Mouse (Mus musculus) heart, embryonic 11.5 days (tissue): ENCODE measurements at regions not wholly inside any gene's neighbourhood (a gene's known extent, or its start where the extent isn't known, plus 50 kb on each side); places are given as distances from the start of the nearest gene placed in this dataset.

Experiments
- ATAC-seq: fragments of 200-750 bp; cut with Nextera tagmentation; replicated peaks from 2 replicates; pipeline ENCODE4 v1.8.0; 2017; ENCODE audit warnings: moderate library complexity; ENCODE audit not compliant: insufficient number of reproducible peaks, low FRiP score, low TSS enrichment
- H3K27ac ChIP-seq: fragments of 300-500 bp; sonication (generic); 2 replicates; pipeline ENCODE4 v1.5.1; 2014; ENCODE audit warnings: mild to moderate bottlenecking, low read depth, low read length
- H3K27me3 ChIP-seq: fragments of 300-500 bp; sonication (generic); 2 replicates; pipeline ENCODE4 v1.6.1; 2014; ENCODE audit warnings: mild to moderate bottlenecking, low read length, mixed read lengths; ENCODE audit not compliant: control insufficient read depth, insufficient read depth
- H3K36me3 ChIP-seq: fragments of 300-500 bp; sonication (generic); 2 replicates; pipeline ENCODE4 v1.6.1; 2014; ENCODE audit warnings: mild to moderate bottlenecking, low read length, moderate library complexity, mixed read lengths; ENCODE audit not compliant: control insufficient read depth, insufficient read depth
- H3K4me1 ChIP-seq: fragments of 300-500 bp; sonication (generic); 2 replicates; pipeline ENCODE4 v1.6.1; 2014; ENCODE audit warnings: low read length; ENCODE audit not compliant: control insufficient read depth, insufficient read depth
- H3K4me2 ChIP-seq: fragments of 300-500 bp; sonication (generic); 2 replicates; pipeline ENCODE4 v1.6.1; 2014; ENCODE audit warnings: mild to moderate bottlenecking, moderate library complexity
- H3K4me3 ChIP-seq: fragments of 300-500 bp; sonication (generic); 2 replicates; pipeline ENCODE4 v1.5.1; 2014; ENCODE audit warnings: low read depth, low read length
- H3K9ac ChIP-seq: fragments of 300-500 bp; sonication (generic); 2 replicates; pipeline ENCODE4 v1.6.1; 2014; ENCODE audit warnings: mild to moderate bottlenecking, low read depth, low read length, moderate library complexity
- H3K9me3 ChIP-seq: fragments of 300-500 bp; sonication (generic); replicated peaks from 2 replicates; pipeline ENCODE4 v1.6.1; 2016; ENCODE audit warnings: low read length; ENCODE audit not compliant: control insufficient read depth
- WGBS: fragments of 180-500 bp; shearing (Covaris S2); extraction: QIAGEN DNeasy Blood & Tissue Kit; methylation state at CpG from one replicate; pipeline ENCODE4 v1.1.7; 2014; ENCODE audit not compliant: insufficient replicate concordance; 5-methylcytosine and 5-hydroxymethylcytosine counted together

- Histone ChIP-seq H3K9ac (no peak overlapping the region), H3K4me3 (no peak overlapping the region), H3K9me3 (no peaks in the 10 kb centered on the region), H3K36me3 (no peaks in the 10 kb centered on the region), H3K27me3 (no peaks in the 10 kb centered on the region), H3K4me2 (no peak overlapping the region), H3K27ac (no peak overlapping the region), H3K4me1 (no peaks in the 10 kb centered on the region)
- WGBS, result 70% methylated on average over 2 of the region's 2 CpGs
- ATAC-seq, result no peak
Observed at GRCm38 (mm10) chr2:108744797-108745196, 535.7 kb upstream of the Kif18a start.

GRCm38 (mm10) chr2:108753494-108754225 lies 526.9 kb upstream of the Kif18a start:
- Histone ChIP-seq H3K27ac (no peak overlapping the region), H3K27me3 (no peaks in the 10 kb centered on the region), H3K9me3 (no peaks in the 10 kb centered on the region), H3K4me2 (no peak overlapping the region), H3K9ac (no peak overlapping the region), H3K36me3 (no peaks in the 10 kb centered on the region), H3K4me1 (no peaks in the 10 kb centered on the region), H3K4me3 (no peak overlapping the region)
- ATAC-seq, result no peak
- 59% methylated on average over 3 of the region's 3 CpGs for WGBS

- Histone ChIP-seq H3K4me1 (no peaks in the 10 kb centered on the region), H3K9ac (no peak overlapping the region), H3K4me3 (no peak overlapping the region), H3K36me3 (no peaks in the 10 kb centered on the region), H3K4me2 (no peak overlapping the region), H3K27me3 (no peaks in the 10 kb centered on the region), H3K9me3 (no peaks in the 10 kb centered on the region), H3K27ac (no peak overlapping the region)
- WGBS, result 71% methylated on average over 1 of the region's 1 CpGs
- ATAC-seq, result no peak
Observed at GRCm38 (mm10) chr2:108755821-108756220, 524.7 kb upstream of the Kif18a start.

- Histone ChIP-seq H3K9ac (no peak overlapping the region), H3K36me3 (no peaks in the 10 kb centered on the region), H3K27me3 (no peaks in the 10 kb centered on the region), H3K4me1 (no peaks in the 10 kb centered on the region), H3K4me2 (no peak overlapping the region), H3K4me3 (no peak overlapping the region), H3K27ac (no peak overlapping the region), H3K9me3 (no peaks in the 10 kb centered on the region)
- 90% methylated on average over 1 of the region's 1 CpGs for WGBS
- no peak for ATAC-seq
Observed at GRCm38 (mm10) chr2:108756251-108756650, 524.3 kb upstream of the Kif18a start.

DNA sequence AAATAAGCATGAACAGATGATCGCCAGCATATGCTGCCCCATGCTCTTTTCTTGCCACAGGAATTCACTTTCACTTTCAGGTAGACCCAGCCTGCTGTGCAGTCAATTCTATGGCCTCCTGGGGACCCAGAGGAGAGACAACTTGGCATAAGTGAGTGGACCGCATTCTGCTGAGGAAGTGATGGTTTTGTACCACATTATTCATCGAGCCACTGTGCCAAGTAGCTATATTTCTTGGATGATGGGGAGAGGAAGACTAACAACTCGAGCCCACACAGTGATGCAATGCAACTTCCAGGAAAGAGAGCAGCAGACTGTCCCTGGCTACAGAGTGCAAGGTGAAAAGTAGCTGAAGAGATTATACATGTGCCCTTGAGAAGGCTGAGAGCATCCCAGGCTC lies 515.8 kb upstream of the Kif18a start:
- no peaks in the 10 kb centered on the region for H3K9me3 ChIP-seq
- ATAC-seq, result no peak
- H3K4me3 ChIP-seq, result no peak overlapping the region
- no peaks in the 10 kb centered on the region for H3K4me1 ChIP-seq
- 68% methylated on average over 4 of the region's 4 CpGs for WGBS
- no peak overlapping the region for H3K27ac ChIP-seq
- no peak overlapping the region for H3K4me2 ChIP-seq
- no peaks in the 10 kb centered on the region for H3K36me3 ChIP-seq
- H3K9ac ChIP-seq, result no peak overlapping the region
- H3K27me3 ChIP-seq, result no peaks in the 10 kb centered on the region

GRCm38 (mm10) chr2:108766461-108766860 lies 514.1 kb upstream of the Kif18a start:
- Histone ChIP-seq H3K27ac (no peak overlapping the region), H3K27me3 (no peaks in the 10 kb centered on the region), H3K9me3 (no peaks in the 10 kb centered on the region), H3K36me3 (no peaks in the 10 kb centered on the region), H3K4me1 (no peaks in the 10 kb centered on the region), H3K4me3 (no peak overlapping the region), H3K4me2 (no peak overlapping the region), H3K9ac (no peak overlapping the region)
- WGBS, result 85% methylated on average over 2 of the region's 2 CpGs
- ATAC-seq, result no peak

DNA sequence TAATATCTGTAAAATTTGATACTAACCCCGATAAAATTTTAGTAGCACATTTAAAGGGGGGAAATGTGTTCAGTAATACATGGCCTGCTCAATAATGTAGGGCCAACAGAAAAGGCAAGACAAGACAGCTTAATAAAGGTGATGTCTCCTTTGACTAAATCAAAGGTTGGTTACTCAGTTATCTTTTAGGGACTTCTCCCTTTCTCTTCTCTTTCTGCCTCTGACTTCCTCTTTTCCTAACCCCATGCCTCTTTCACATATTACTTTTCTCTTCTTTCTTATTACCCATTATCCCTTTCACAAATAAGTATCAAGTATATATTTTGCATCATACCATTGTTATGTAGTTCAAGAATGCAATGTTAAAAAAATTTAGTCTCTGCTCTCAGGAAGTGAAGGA lies 510.2 kb upstream of the Kif18a start:
- Histone ChIP-seq H3K4me2 (no peak overlapping the region), H3K4me3 (no peak overlapping the region), H3K27me3 (no peaks in the 10 kb centered on the region), H3K4me1 (no peaks in the 10 kb centered on the region), H3K9me3 (no peaks in the 10 kb centered on the region), H3K27ac (no peak overlapping the region), H3K36me3 (no peaks in the 10 kb centered on the region), H3K9ac (no peak overlapping the region)
- ATAC-seq, result no peak
- 82% methylated on average over 1 of the region's 1 CpGs for WGBS

- Histone ChIP-seq H3K4me3 (no peak overlapping the region), H3K9ac (no peak overlapping the region), H3K4me1 (no peaks in the 10 kb centered on the region), H3K4me2 (no peak overlapping the region), H3K27me3 (no peaks in the 10 kb centered on the region), H3K27ac (no peak overlapping the region), H3K36me3 (no peaks in the 10 kb centered on the region), H3K9me3 (no peaks in the 10 kb centered on the region)
- no peak for ATAC-seq
Observed at GRCm38 (mm10) chr2:108783457-108783856, 497.1 kb upstream of the Kif18a start.

DNA sequence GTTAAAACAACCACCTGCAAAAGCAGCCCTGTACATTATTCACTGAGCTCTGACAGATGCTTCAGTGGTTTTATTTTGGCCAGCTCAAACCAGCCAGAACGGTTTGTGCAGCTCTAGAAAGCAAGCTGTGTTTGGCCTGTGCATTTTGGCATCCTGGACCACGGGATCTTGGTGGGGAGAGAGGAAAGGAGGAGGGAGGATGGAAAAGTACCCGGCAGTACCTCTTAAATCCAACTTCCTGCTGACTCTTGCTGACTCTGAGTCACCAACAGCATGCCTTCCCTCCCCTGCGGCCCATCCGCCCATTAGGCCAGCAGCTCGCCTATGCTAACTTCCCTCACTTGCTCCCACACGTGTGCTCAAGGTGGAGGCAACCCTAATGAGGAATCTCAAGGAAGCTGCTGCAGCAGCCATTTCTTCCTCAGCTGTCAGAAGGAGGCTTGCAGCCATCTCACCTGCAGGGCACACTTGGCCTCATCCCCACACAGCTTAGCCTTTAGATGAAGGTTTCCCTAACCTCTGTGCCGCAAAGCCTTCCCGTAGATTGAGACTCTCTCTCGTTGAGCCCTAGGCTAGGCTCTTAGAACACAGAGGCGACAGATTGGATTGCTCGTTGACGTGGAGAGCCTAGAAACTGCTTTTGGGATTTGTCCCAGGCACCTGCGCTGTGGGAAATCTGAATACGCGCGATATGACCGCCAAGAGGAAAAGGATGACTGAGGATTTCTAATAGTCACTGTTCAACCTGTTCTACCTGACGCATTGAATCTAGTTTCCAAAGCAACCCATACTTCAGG lies 495.2 kb upstream of the Kif18a start:
- Histone ChIP-seq H3K4me1 (no peaks in the 10 kb centered on the region), H3K4me2 (no peak overlapping the region), H3K9ac (no peak overlapping the region), H3K4me3 (no peak overlapping the region), H3K27me3 (no peaks in the 10 kb centered on the region), H3K36me3 (no peaks in the 10 kb centered on the region), H3K27ac (no peak overlapping the region), H3K9me3 (no peaks in the 10 kb centered on the region)
- 79% methylated on average over 19 of the region's 19 CpGs for WGBS
- no peak for ATAC-seq
